Mouse (Mus musculus): ENCODE results near the gene Cdc42bpa.

DNA sequence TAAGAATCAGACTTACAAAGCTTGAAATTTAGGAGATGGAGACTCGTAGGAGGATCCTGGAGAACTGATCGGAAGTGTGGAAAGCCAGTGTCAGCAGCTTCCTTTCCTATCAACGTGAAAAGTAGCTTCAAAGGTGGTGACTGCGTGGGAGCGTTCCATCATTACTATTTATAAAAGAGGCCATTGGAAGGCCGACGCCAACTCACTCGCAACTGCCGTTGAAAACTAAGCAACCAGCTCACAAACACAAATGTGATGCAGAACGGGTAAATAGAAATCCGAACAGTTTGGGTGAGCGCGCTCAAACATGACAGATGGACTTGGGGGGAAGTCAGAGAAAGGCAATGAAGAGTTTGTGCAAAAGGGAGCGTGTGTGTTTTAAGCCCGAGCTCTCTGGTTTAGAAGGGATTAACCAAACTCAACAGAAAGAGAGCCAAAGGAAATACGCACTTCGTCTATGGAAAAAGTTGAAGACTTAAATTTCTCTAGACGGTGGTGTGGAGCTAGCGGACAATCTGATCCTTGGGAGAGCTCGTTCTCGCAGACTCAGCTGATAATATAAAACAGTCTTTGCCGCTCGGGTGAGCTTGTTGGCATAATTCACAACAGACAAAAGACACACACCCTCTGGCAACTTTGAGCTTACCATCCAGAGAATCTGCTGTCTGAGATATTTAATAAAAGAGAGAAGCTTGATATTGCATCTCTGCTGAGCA, 20.0 kb upstream of the Cdc42bpa start:
- TF ChIP-seq POLR2A (IDR thresholded peaks at IDR 0.05; ENCODE audit: borderline replicate concordance, low read depth, low read length), result no peak
- no peak for TF ChIP-seq CTCF (IDR thresholded peaks at IDR 0.05; ENCODE audit: low read depth, low read length)
